9 mouse cellular contexts compared by ENCODE assay signal in genomic region chr13:63411310-63412022, GRCm38 (mm10).
DNase-seq lines count a peak whose midpoint lies in the region; ATAC-seq lines count a peak whose summit lies in the region.
"Had no signal": no experiment of that assay in that cellular context is flagged by ENCODE, and none has a peak within 500 bp of the region (broad histone marks: within the 10 kb centered on the region; RNA-seq: fewer than 3 reads in every experiment).

No protein-coding gene starts in this region.

- H3K27me3 ChIP-seq in lung, embryonic 15.5 days, result no peaks in the 10 kb centered on the region

- no peaks in the 10 kb centered on the region for H3K36me3 ChIP-seq in lung, embryonic 15.5 days

- peaks cover 19% of the 10 kb centered on the region for H3K4me1 ChIP-seq in lung, embryonic 15.5 days

- H3K9me3 ChIP-seq in lung, embryonic 15.5 days, result no peaks in the 10 kb centered on the region

- H3K4me3 ChIP-seq in lung, embryonic 15.5 days, result no peak overlapping the region
- H3K4me3 ChIP-seq: myocyte had no signal

- no peak for ATAC-seq in lung, embryonic 15.5 days (ENCODE audit: borderline replicate concordance, extremely low read depth, low FRiP score, low TSS enrichment)
- ATAC-seq in erythroid progenitor cell, adult 5-6 weeks (replicated peaks; ENCODE audit: low FRiP score, poor library complexity, severe bottlenecking), result peak; percentile 73
- ATAC-seq in megakaryocyte-erythroid progenitor cell, adult 5-6 weeks (replicated peaks; ENCODE audit: low FRiP score, low TSS enrichment, poor library complexity, severe bottlenecking), result peak; percentile 71

- no peak overlapping the region for H3K4me2 ChIP-seq in lung, embryonic 15.5 days

- 0 out of 2 replicates have a peak overlapping the region, but pooled peaks have one; percentile 12 for H3K27ac ChIP-seq in lung, embryonic 15.5 days

- no peak for DNase-seq in lung, adult 18-20 months
- peak; percentile 13 for DNase-seq in T-cell, adult 2 months (ENCODE audit: low spot score)
- DNase-seq in cerebellum, adult 9-10 months, result no peak
- no peak for DNase-seq in retina, postnatal 1 day
- DNase-seq: gastrocnemius, postnatal 25 days had no signal

- 40% methylated on average over 4 of the region's 4 CpGs for WGBS in lung, embryonic 15.5 days

- no peak overlapping the region for H3K9ac ChIP-seq in lung, embryonic 15.5 days
